Mouse (Mus musculus) fat pad, adult 2 months (tissue): ENCODE data around the gene Scgb2b3.

Experiments
- DNase-seq: peaks from one replicate; pipeline ENCODE4 v3.0.0-alpha.2; 2011; ENCODE audit warnings: low read depth, low spot score; ENCODE audit errors: extremely low read depth

Scgb2b3 gene

DNA sequence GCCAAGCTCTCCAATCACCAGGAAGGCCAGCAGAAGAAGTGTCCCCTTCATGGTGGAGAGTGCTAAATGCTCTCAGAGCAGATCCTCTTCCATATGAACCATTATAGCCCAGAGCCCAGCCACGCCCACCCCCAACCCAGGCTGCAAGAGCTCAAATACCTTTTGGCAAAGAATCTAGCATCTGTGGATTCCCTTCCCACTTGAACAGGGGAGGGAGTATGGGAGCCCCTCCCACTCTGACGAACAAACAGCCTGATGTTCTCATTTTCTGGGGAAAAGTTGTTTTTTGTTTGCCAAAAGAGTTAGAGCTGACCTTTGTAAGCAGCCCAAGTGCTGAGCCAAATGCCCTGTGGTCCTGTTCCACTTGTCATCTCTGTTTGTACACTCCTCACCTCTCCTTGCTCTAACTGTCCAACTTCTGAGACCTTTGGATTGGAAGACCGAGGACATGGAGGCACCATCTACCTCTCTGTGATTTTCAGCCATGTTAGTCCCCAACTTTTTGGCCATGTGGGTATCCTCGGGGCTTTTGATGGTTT, at the start of gene Scgb2b3:
Gene Scgb2b3 (minus strand): TSS at position 51 of the 539 bp plus-strand sequence.
- no peak for DNase-seq

DNA sequence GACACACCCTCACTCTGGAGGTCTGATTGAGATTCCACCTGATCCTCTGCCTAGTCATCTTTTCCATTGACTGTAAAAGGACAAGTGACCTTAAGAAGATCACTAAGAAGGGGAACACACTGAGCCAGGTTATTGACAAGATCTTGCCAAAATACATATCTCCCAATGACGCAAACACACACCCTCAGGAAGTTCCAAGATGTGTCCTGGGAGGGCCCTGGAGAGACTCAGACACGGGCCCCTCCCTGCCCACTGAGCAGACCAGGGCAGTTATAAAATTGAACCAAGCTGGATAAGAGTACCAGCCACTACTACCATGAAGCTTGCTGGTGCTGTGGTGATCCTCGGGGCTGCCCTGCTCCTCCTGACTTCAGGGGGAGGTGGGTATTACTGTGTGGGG, 13.4 kb upstream of the Scgb2b3 start, which contains the start of gene Scgb1b3:
Gene Scgb1b3 (plus strand): TSS at position 301 of the 400 bp plus-strand sequence.
- DNase-seq: no peak
